Mouse (Mus musculus): Measurements from ENCODE around the gene Cldn9.

The Cldn9 gene

GRCm38 (mm10) chr17:23651363-23651762 is 32.5 kb downstream of the Cldn9 start:
- DNase-seq (ENCODE audit: low read depth, low spot score): no peak

DNA sequence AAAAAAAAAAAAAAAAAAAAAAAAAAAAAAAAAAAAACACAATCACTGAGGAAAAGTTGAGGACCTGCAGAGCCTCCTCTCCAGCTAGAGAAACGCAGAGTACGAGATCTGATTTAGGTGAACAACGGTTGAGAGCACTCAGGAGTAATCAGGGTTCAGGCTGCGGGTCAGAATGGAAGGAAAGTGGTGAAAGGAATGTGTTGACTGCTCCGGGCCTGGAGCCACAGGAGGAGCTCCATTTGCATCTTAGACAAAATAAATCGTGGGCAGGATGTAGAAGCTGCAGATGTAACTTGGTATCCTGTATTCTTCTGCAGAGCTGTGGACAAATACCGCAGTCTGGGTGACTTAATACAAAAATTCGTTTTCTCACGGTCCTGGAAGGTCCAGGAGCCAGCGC is 37.9 kb downstream of the Cldn9 start:
- DNase-seq (ENCODE audit: low read depth, low spot score): no peak

GRCm38 (mm10) chr17:23644613-23645495 is 39.0 kb downstream of the Cldn9 start, which contains the start of gene Mmp25:
Gene Mmp25, minus strand, starts transcription at chr17:23645277.
- no peak for DNase-seq (ENCODE audit: low read depth, low spot score)

Measured in brain, adult 2 months (tissue).